Mouse (Mus musculus): ENCODE measurements around the gene Fbxw10. TPM values are rescaled to one million over a fixed set of nuclear protein-coding genes. Genes with fewer than 3 reads are reported as not detected.
A peak's percentile ranks its signal among the peaks of the same experiment; 100 is the strongest.

Fbxw10 gene
- polyA plus RNA-seq, 2 experiments, result 0.56 to 0.67 TPM

DNA sequence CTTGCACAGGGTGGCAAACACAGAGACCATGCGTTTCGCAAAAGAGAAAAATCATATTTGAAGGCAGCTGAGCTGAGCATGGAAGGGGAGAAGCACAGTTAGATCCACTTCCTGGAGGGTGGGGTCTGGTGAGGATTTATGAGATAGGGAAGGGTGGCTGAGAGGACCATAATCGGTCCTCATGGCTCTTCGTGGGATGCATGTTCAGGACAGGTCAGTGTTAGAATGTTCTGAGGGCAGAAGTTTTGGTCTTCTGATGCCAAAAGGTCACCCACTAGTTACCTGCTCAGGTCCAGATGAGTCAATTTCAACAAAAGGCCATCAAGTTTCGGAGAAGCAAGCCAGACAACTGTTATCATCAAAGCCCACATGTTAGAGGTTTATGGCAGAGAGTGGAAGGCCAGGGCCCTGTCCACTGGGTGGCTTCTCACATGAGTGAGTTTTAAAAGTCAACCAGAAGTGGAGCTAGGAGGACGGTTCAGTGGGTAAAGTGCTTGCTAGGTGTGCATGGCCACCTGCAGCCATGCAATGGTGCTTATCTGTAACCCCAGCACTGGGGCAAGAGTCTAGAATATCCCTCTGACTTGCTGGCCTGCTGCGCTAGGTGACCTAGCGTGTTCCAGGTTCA lies 27.7 kb upstream of the Fbxw10 start:
- H3K9ac ChIP-seq (ENCODE audit: low read depth, low read length, severe bottlenecking), result no peak overlapping the region
- ATAC-seq (ENCODE audit: low FRiP score, low read depth) (no peak), DNase-seq (ENCODE audit: low spot score) (no peak)
- no peaks in the 10 kb centered on the region for H3K27me3 ChIP-seq (ENCODE audit: control insufficient read depth, insufficient read depth, low read length)
- H3K9me3 ChIP-seq (ENCODE audit: control insufficient read depth, low read length), result no peaks in the 10 kb centered on the region
- 85% methylated on average over 8 of the region's 8 CpGs for whole genome bisulfite sequencing
- TF ChIP-seq POLR2A (IDR thresholded peaks at IDR 0.05; ENCODE audit: borderline replicate concordance, extremely low read depth, insufficient read depth, insufficient read length), result no peak
- peaks cover 25% of the 10 kb centered on the region for H3K4me1 ChIP-seq (ENCODE audit: control insufficient read depth, insufficient read depth, low read length)
- H3K27ac ChIP-seq (replicated peaks; ENCODE audit: low read depth, low read length), result no peak overlapping the region
- no peak overlapping the region for H3K4me2 ChIP-seq (replicated peaks; ENCODE audit: low read depth, low read length, severe bottlenecking)
- no peaks in the 10 kb centered on the region for H3K36me3 ChIP-seq (ENCODE audit: control insufficient read depth, insufficient read depth, low read length)
- H3K4me3 ChIP-seq (replicated peaks; ENCODE audit: low read length), result no peak overlapping the region

DNA sequence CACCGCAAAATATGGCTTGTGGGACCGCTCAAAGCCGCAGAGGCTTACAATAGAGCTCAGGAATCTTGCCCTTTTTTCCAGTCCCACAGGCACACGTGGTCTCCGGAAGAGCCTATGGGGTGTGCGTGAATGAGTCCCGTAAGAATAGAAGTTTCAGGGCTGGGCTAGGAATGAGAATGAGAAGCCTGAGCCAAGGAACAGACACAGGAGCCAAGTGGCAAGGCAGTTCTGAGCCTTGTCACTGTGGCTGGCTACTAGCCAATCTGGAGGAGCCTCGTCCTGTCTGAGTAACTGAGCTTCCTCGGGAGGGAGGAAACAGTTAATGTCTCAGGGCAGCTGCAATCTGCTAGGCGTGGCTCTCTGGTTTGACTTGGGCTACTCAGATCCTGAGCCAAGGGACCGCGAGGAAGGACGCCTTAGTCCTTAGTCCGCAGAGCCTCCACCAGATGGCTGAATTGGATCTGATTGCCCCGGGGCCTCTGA lies 26.8 kb upstream of the Fbxw10 start, which contains the start of gene Trim16:
TSS of gene Trim16 (plus strand) at position 173 of the 483 bp plus-strand sequence.
- Histone ChIP-seq H3K9ac (ENCODE audit: low read depth, low read length, severe bottlenecking) (peak within 1 kb of the TSS; percentile 53), H3K36me3 (ENCODE audit: control insufficient read depth, insufficient read depth, low read length) (no peaks in the 10 kb centered on the region), H3K4me2 (replicated peaks; ENCODE audit: low read depth, low read length, severe bottlenecking) (peak within 1 kb of the TSS; percentile 79), H3K27ac (replicated peaks; ENCODE audit: low read depth, low read length) (peak within 1 kb of the TSS; percentile 68), H3K9me3 (ENCODE audit: control insufficient read depth, low read length) (no peaks in the 10 kb centered on the region), H3K27me3 (ENCODE audit: control insufficient read depth, insufficient read depth, low read length) (no peaks in the 10 kb centered on the region), H3K4me1 (ENCODE audit: control insufficient read depth, insufficient read depth, low read length) (peaks cover 32% of the 10 kb centered on the region), H3K4me3 (replicated peaks; ENCODE audit: low read length) (peak within 1 kb of the TSS; percentile 45)
- WGBS, result 3% methylated on average over 15 of the region's 15 CpGs
- peak; percentile 83 for DNase-seq (ENCODE audit: low spot score)
- peak; percentile 89 for ATAC-seq (ENCODE audit: low FRiP score, low read depth)
- peak; percentile 50; the same call in 1 of the 2 replicates for TF ChIP-seq POLR2A (IDR thresholded peaks at IDR 0.05; ENCODE audit: borderline replicate concordance, extremely low read depth, insufficient read depth, insufficient read length)

DNA sequence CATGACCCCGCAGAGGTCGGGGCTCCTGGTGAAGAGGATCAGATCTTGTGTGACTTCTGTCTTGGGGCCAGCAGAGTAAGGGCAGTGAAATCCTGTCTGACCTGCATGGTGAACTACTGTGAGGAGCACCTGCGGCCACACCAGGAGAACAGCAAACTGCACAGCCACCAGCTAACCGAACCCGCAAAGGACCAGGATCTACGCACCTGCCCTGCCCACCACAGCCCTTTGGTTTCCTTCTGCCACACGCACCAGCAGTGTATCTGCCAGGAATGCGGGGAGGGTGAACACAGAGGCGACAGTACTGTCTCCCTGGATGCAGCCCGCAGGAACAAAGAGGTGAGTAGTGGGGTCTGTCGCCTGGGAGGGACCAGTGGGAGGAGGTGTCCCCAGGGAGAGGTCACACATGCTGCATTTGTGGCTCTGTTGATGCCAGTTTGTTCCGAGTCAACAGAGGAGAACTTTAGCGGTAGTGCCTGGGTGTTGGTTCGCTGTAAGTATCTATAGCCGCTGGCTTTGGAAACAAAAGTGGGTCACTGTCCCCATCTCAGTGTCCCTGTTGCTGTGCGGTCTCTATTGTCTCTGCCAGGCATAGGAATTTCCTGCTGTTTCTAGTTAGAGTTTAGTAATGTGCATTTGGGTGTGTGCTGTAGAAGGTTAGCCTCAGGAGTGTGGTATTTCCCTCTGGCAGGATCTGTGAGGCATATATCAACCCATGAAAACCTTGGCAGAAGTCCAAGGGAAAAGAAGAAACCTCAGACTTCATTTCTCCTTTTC lies 26.0 kb upstream of the Fbxw10 start:
- Histone ChIP-seq H3K27me3 (ENCODE audit: control insufficient read depth, insufficient read depth, low read length) (no peaks in the 10 kb centered on the region), H3K27ac (replicated peaks; ENCODE audit: low read depth, low read length) (peak overlapping the region; percentile 68), H3K36me3 (ENCODE audit: control insufficient read depth, insufficient read depth, low read length) (no peaks in the 10 kb centered on the region), H3K4me3 (replicated peaks; ENCODE audit: low read length) (peak overlapping the region; percentile 45), H3K4me1 (ENCODE audit: control insufficient read depth, insufficient read depth, low read length) (peaks cover 32% of the 10 kb centered on the region), H3K9me3 (ENCODE audit: control insufficient read depth, low read length) (no peaks in the 10 kb centered on the region), H3K4me2 (replicated peaks; ENCODE audit: low read depth, low read length, severe bottlenecking) (peak overlapping the region; percentile 79), H3K9ac (ENCODE audit: low read depth, low read length, severe bottlenecking) (peak overlapping the region; percentile 53)
- no peak for TF ChIP-seq POLR2A (IDR thresholded peaks at IDR 0.05; ENCODE audit: borderline replicate concordance, extremely low read depth, insufficient read depth, insufficient read length)
- WGBS, result 9% methylated on average over 16 of the region's 16 CpGs
- ATAC-seq (ENCODE audit: low FRiP score, low read depth) (no peak), DNase-seq (ENCODE audit: low spot score) (peak; percentile 78)

DNA sequence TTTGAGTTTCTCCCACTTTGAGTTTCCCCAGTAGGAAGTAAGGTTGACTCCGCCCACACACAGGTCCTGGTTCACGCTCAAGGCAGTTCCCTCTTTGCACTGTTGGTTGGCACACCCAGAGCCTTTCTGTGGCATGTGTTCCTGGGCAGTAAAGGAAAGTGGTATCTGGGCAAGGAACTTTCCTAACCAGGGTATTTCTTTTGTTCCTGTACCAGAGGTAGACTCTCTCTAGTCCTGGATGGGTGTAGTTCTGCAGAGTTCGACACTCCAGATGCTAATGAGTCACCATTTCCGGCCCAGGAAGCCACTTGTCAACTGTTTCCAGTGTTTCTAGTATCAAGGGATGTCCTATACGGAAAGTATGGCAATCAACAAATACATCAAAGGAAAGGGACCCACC lies 25.0 kb upstream of the Fbxw10 start:
- peak overlapping the region; percentile 34 for H3K4me2 ChIP-seq (replicated peaks; ENCODE audit: low read depth, low read length, severe bottlenecking)
- H3K4me3 ChIP-seq (replicated peaks; ENCODE audit: low read length), result peak overlapping the region; percentile 45
- H3K27me3 ChIP-seq (ENCODE audit: control insufficient read depth, insufficient read depth, low read length), result no peaks in the 10 kb centered on the region
- no peak for TF ChIP-seq POLR2A (IDR thresholded peaks at IDR 0.05; ENCODE audit: borderline replicate concordance, extremely low read depth, insufficient read depth, insufficient read length)
- 60% methylated on average over 5 of the region's 5 CpGs for WGBS
- peaks cover 32% of the 10 kb centered on the region for H3K4me1 ChIP-seq (ENCODE audit: control insufficient read depth, insufficient read depth, low read length)
- ATAC-seq (ENCODE audit: low FRiP score, low read depth) (no peak), DNase-seq (ENCODE audit: low spot score) (no peak)
- no peaks in the 10 kb centered on the region for H3K9me3 ChIP-seq (ENCODE audit: control insufficient read depth, low read length)
- H3K9ac ChIP-seq (ENCODE audit: low read depth, low read length, severe bottlenecking), result no peak overlapping the region
- H3K36me3 ChIP-seq (ENCODE audit: control insufficient read depth, insufficient read depth, low read length), result no peaks in the 10 kb centered on the region
- H3K27ac ChIP-seq (replicated peaks; ENCODE audit: low read depth, low read length), result no peak overlapping the region

DNA sequence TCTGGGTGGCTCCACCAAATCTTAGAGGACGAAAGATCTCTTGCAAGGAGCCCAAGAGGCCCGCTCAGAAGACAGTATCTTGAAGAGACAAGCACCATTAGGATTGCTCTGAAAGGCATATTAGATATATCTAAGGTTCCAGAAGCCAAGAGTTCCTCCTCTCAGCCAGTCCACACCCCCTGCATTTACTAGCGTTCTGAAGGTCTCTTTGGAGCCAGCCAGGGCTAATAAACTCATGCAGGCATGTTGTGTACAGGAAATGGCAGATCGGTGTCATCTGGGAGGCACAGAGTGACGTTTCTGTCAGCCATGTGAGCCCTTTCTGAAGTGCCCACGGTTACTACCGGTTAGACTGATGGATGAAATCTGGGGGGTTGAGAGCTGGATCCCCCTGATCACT lies 22.7 kb upstream of the Fbxw10 start:
- H3K9ac ChIP-seq (ENCODE audit: low read depth, low read length, severe bottlenecking), result no peak overlapping the region
- ATAC-seq (ENCODE audit: low FRiP score, low read depth) (no peak), DNase-seq (ENCODE audit: low spot score) (no peak)
- 0 out of 2 replicates have a peak overlapping the region, but pooled peaks have one; percentile 19 for H3K27ac ChIP-seq (replicated peaks; ENCODE audit: low read depth, low read length)
- H3K36me3 ChIP-seq (ENCODE audit: control insufficient read depth, insufficient read depth, low read length), result no peaks in the 10 kb centered on the region; the same call in 1 of the 2 replicates
- H3K4me2 ChIP-seq (replicated peaks; ENCODE audit: low read depth, low read length, severe bottlenecking), result peak overlapping the region; percentile 17; the same call in 1 of the 2 replicates
- no peak for TF ChIP-seq POLR2A (IDR thresholded peaks at IDR 0.05; ENCODE audit: borderline replicate concordance, extremely low read depth, insufficient read depth, insufficient read length)
- no peaks in the 10 kb centered on the region for H3K27me3 ChIP-seq (ENCODE audit: control insufficient read depth, insufficient read depth, low read length)
- peaks cover 32% of the 10 kb centered on the region for H3K4me1 ChIP-seq (ENCODE audit: control insufficient read depth, insufficient read depth, low read length)
- H3K4me3 ChIP-seq (replicated peaks; ENCODE audit: low read length), result no peak overlapping the region
- 52% methylated on average over 7 of the region's 7 CpGs for WGBS
- no peaks in the 10 kb centered on the region for H3K9me3 ChIP-seq (ENCODE audit: control insufficient read depth, low read length)
